Mouse (Mus musculus): ENCODE data around the gene Mrto4. TPM values are rescaled to one million over a fixed set of nuclear protein-coding genes. Genes with fewer than 3 reads are reported as not detected.

The Mrto4 gene
- polyA plus RNA-seq, 1 experiment from 2014 or later, result 19.6 TPM

- CTCF ChIA-PET, result interaction anchor here (0.9 to 1.5 kb wide), 3 partner anchors 8 to 50 kb away, joined by 4 to 9 read pairs (median 4); no protein-coding TSS in a partner anchor
- TF ChIP-seq CTCF (IDR thresholded peaks at IDR 0.05), result no peak
- H3K27me3 ChIP-seq, result no peaks in the 10 kb centered on the region
- DNase-seq (ENCODE audit: low read depth, low spot score) (no peak), ATAC-seq (no peak)
- in situ Hi-C loops (cut with MboI; ENCODE audit: low pct_unique_long_range_greater_than_20kb), result no loop called here
- POLR2A ChIA-PET, result no interaction called here
These were observed 14.2 kb downstream of the Mrto4 start for GRCm38 (mm10) chr4:139338145-139338544.

- ChIA-PET POLR2A (no interaction called here), CTCF (interaction anchor here (0.5 to 1.0 kb wide), 6 partner anchors 10 to 177 kb away, joined by 3 to 4 read pairs (median 3); partner anchors contain the start of genes Akr7a5 and Pqlc2)
- ATAC-seq (no peak), DNase-seq (ENCODE audit: low read depth, low spot score) (no peak)
- TF ChIP-seq CTCF (IDR thresholded peaks at IDR 0.05), result no peak
- in situ Hi-C loops (cut with MboI; ENCODE audit: low pct_unique_long_range_greater_than_20kb), result no loop called here
- no peaks in the 10 kb centered on the region for H3K27me3 ChIP-seq
These were observed 15.4 kb downstream of the Mrto4 start for GRCm38 (mm10) chr4:139336822-139337483.

- TF ChIP-seq CTCF (IDR thresholded peaks at IDR 0.05), result no peak
These were observed 16.9 kb downstream of the Mrto4 start for GRCm38 (mm10) chr4:139335507-139335906.

GRCm38 (mm10) chr4:139334631-139335295 lies 17.6 kb downstream of the Mrto4 start:
- POLR2A ChIA-PET, result no interaction called here
- in situ Hi-C loops (cut with MboI; ENCODE audit: low pct_unique_long_range_greater_than_20kb), result no loop called here
- no peaks in the 10 kb centered on the region for H3K27me3 ChIP-seq
- DNase-seq (ENCODE audit: low read depth, low spot score), result no peak
- no peak for ATAC-seq
- TF ChIP-seq CTCF (IDR thresholded peaks at IDR 0.05), result no peak
- CTCF ChIA-PET, result interaction anchor here (1.2 kb wide), 1 partner anchor 46 kb away, joined by 3 read pairs; no protein-coding TSS in a partner anchor

More at GRCm38 (mm10) chr4:139335507-139335906, 16.9 kb downstream of the Mrto4 start:
- DNase-seq (ENCODE audit: low read depth, low spot score) (no peak), ATAC-seq (no peak)
- POLR2A ChIA-PET, result no interaction called here
- H3K27me3 ChIP-seq, result no peaks in the 10 kb centered on the region
- CTCF ChIA-PET, result interaction anchor here (1.2 kb wide), 1 partner anchor 47 kb away, joined by 3 read pairs; no protein-coding TSS in a partner anchor
- in situ Hi-C loops (cut with MboI; ENCODE audit: low pct_unique_long_range_greater_than_20kb), result no loop called here

- no peak for DNase-seq (ENCODE audit: low read depth, low spot score)
- CTCF ChIA-PET, result interaction anchor here (1.0 to 1.5 kb wide), 5 partner anchors 8 to 253 kb away, joined by 3 to 9 read pairs (median 3); partner anchors contain the start of genes Akr7a5 and Pqlc2
- H3K27me3 ChIP-seq, result no peaks in the 10 kb centered on the region
- in situ Hi-C loops (cut with MboI; ENCODE audit: low pct_unique_long_range_greater_than_20kb), result no loop called here
- ATAC-seq, result no peak
- TF ChIP-seq CTCF (IDR thresholded peaks at IDR 0.05), result no peak
- POLR2A ChIA-PET, result no interaction called here
These were observed 21.8 kb downstream of the Mrto4 start for GRCm38 (mm10) chr4:139330605-139331004.

- no peak for ATAC-seq
- POLR2A ChIA-PET, result no interaction called here
- CTCF ChIA-PET, result interaction anchor here (1.1 kb wide), 1 partner anchor 17 kb away, joined by 3 read pairs; no protein-coding TSS in a partner anchor
- H3K27me3 ChIP-seq, result no peaks in the 10 kb centered on the region
- in situ Hi-C loops (cut with MboI; ENCODE audit: low pct_unique_long_range_greater_than_20kb), result no loop called here
- no peak for DNase-seq (ENCODE audit: low read depth, low spot score)
- TF ChIP-seq CTCF (IDR thresholded peaks at IDR 0.05), result no peak
These were observed 32.6 kb downstream of the Mrto4 start for GRCm38 (mm10) chr4:139319740-139320139.

- H3K27me3 ChIP-seq, result no peaks in the 10 kb centered on the region
- in situ Hi-C loops (cut with MboI; ENCODE audit: low pct_unique_long_range_greater_than_20kb), result no loop called here
These were observed 33.9 kb downstream of the Mrto4 start for GRCm38 (mm10) chr4:139318449-139318848.

GRCm38 (mm10) chr4:139312632-139313031 lies 39.7 kb downstream of the Mrto4 start:
- no peaks in the 10 kb centered on the region for H3K27me3 ChIP-seq
- CTCF ChIA-PET, result interaction anchor here (1.9 kb wide), 1 partner anchor 10 kb away, joined by 8 read pairs; no protein-coding TSS in a partner anchor
- no peak for TF ChIP-seq CTCF (IDR thresholded peaks at IDR 0.05)
- POLR2A ChIA-PET, result no interaction called here
- ATAC-seq (no peak), DNase-seq (ENCODE audit: low read depth, low spot score) (no peak)
- in situ Hi-C loops (cut with MboI; ENCODE audit: low pct_unique_long_range_greater_than_20kb), result no loop called here

More at GRCm38 (mm10) chr4:139318449-139318848, 33.9 kb downstream of the Mrto4 start:
- DNase-seq (ENCODE audit: low read depth, low spot score) (no peak), ATAC-seq (no peak)
- ChIA-PET POLR2A (no interaction called here), CTCF (no interaction called here)
- no peak for TF ChIP-seq CTCF (IDR thresholded peaks at IDR 0.05)

- in situ Hi-C loops (cut with MboI; ENCODE audit: low pct_unique_long_range_greater_than_20kb), result no loop called here
- DNase-seq (ENCODE audit: low read depth, low spot score) (no peak), ATAC-seq (no peak)
- no peak for TF ChIP-seq CTCF (IDR thresholded peaks at IDR 0.05)
- ChIA-PET POLR2A (interaction anchor here (0.5 to 0.6 kb wide), 2 partner anchors 17 to 29 kb away, joined by 3 read pairs; no protein-coding TSS in a partner anchor), CTCF (interaction anchor here (1.0 to 1.9 kb wide), 5 partner anchors 11 to 226 kb away, joined by 3 to 8 read pairs (median 4); no protein-coding TSS in a partner anchor)
- H3K27me3 ChIP-seq, result no peaks in the 10 kb centered on the region
These were observed 40.7 kb downstream of the Mrto4 start for GRCm38 (mm10) chr4:139311707-139312106.

GRCm38 (mm10) chr4:139310899-139311701 lies 41.3 kb downstream of the Mrto4 start:
- ChIA-PET CTCF (interaction anchor here (0.9 to 1.9 kb wide), 8 partner anchors 11 to 225 kb away, joined by 3 to 8 read pairs (median 3); partner anchors contain the start of gene Capzb), POLR2A (interaction anchor here (0.5 to 1.4 kb wide), 3 partner anchors 16 to 54 kb away, joined by 3 read pairs; no protein-coding TSS in a partner anchor)
- ATAC-seq, result peak; percentile 28
- no peaks in the 10 kb centered on the region for H3K27me3 ChIP-seq
- DNase-seq (ENCODE audit: low read depth, low spot score), result no peak
- in situ Hi-C loops (cut with MboI; ENCODE audit: low pct_unique_long_range_greater_than_20kb), result no loop called here
- no peak for TF ChIP-seq CTCF (IDR thresholded peaks at IDR 0.05)
